Mouse (Mus musculus) limb, embryonic 12.5 days (tissue): Measurements from ENCODE around the gene Hsp90aa1. TPM values are rescaled to one million over a fixed set of nuclear protein-coding genes. Genes with fewer than 3 reads are reported as not detected.
"Not testable (repeated sequence)": the region's sequence is repeated elsewhere in the genome, so short reads cannot be mapped to it uniquely, and the experiment has no call there.

Experiments used
- ATAC-seq: fragments of 200-750 bp; cut with Nextera tagmentation; 2 replicates; pipeline ENCODE4 v1.8.0; 2017; ENCODE audit warnings: low read depth, moderate TSS enrichment; ENCODE audit not compliant: insufficient number of reproducible peaks, insufficient read depth, low FRiP score, low TSS enrichment
- H3K27ac ChIP-seq: fragments of 300-500 bp; sonication (generic); 2 replicates; pipeline ENCODE4 v1.5.1; 2016; ENCODE audit warnings: mild to moderate bottlenecking, moderate library complexity
- H3K27me3 ChIP-seq: fragments of 300-500 bp; sonication (generic); 2 replicates; pipeline ENCODE4 v1.6.1; 2016; ENCODE audit warnings: mild to moderate bottlenecking, moderate library complexity
- H3K36me3 ChIP-seq: fragments of 300-500 bp; sonication (generic); 2 replicates; pipeline ENCODE4 v1.6.1; 2016; ENCODE audit warnings: mild to moderate bottlenecking, moderate library complexity
- H3K4me1 ChIP-seq: fragments of 300-500 bp; sonication (generic); replicated peaks from 2 replicates; pipeline ENCODE4 v1.6.1; 2016
- H3K4me2 ChIP-seq: fragments of 300-500 bp; sonication (generic); 2 replicates; pipeline ENCODE4 v1.6.1; 2016; ENCODE audit warnings: mild to moderate bottlenecking, moderate library complexity
- H3K4me3 ChIP-seq: fragments of 300-500 bp; sonication (generic); replicated peaks from 2 replicates; pipeline ENCODE4 v1.5.1; 2016; ENCODE audit warnings: mild to moderate bottlenecking
- H3K9ac ChIP-seq: fragments of 300-500 bp; sonication (generic); replicated peaks from 2 replicates; pipeline ENCODE4 v1.6.1; 2016; ENCODE audit warnings: mild to moderate bottlenecking, moderate library complexity
- H3K9me3 ChIP-seq: fragments of 300-500 bp; sonication (generic); 2 replicates; pipeline ENCODE4 v1.6.1; 2016; ENCODE audit warnings: mild to moderate bottlenecking, moderate library complexity
- WGBS: fragments of 180-500 bp; shearing (Covaris S2); methylation state at CpG from one replicate; pipeline ENCODE4 v1.1.7; 2016; 5-methylcytosine and 5-hydroxymethylcytosine counted together
- polyA plus RNA-seq: library from polyadenylated mRNA; unstranded; fragments of >200 nt; fragmentation: Nextera tagmentation; extraction: Ambion mirVana; gene quantifications from 2 replicates; pipeline ENCODE4 v1.2.1, GENCODE M21; 2016

The Hsp90aa1 gene
- polyA plus RNA-seq, 1 experiment from 2014 or later: 848 TPM

GRCm38 (mm10) chr12:110698523-110699170 is 3.9 kb downstream of the Hsp90aa1 start:
- WGBS: 43% methylated on average over 15 of the region's 15 CpGs
- H3K4me2 ChIP-seq: no peak overlapping the region; the same call in 1 of the 2 replicates
- H3K9me3 ChIP-seq: no peaks in the 10 kb centered on the region
- peaks cover 13% of the 10 kb centered on the region for H3K4me1 ChIP-seq
- peaks cover 12% of the 10 kb centered on the region for H3K36me3 ChIP-seq
- no peak for ATAC-seq
- no peak overlapping the region for H3K4me3 ChIP-seq
- no peak overlapping the region for H3K9ac ChIP-seq
- H3K27ac ChIP-seq: no peak overlapping the region
- no peaks in the 10 kb centered on the region for H3K27me3 ChIP-seq

DNA sequence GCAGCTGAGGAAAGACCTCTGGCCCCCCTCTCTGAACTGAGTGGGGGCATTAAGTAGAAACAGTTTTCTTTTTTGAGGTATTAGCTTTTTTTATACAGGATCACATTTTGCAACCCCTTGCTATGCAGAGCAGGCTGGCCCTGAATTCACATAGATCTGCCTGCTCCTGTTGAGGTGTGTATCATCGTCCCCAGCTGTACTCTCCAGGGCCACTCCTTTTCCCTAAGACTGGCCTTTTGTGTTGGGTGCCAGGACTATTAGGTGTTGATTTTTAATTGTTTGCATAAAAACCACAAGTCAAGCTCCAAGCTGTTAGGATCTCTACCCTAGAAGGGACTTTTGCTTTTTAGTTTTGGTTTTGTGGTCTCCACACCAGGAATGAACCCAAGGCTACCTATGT is 4.4 kb downstream of the Hsp90aa1 start:
- H3K4me3 ChIP-seq: no peak overlapping the region
- no peak overlapping the region for H3K4me2 ChIP-seq
- H3K36me3 ChIP-seq: peaks cover 17% of the 10 kb centered on the region
- no peak overlapping the region for H3K9ac ChIP-seq
- no peak overlapping the region for H3K27ac ChIP-seq
- H3K9me3 ChIP-seq: no peaks in the 10 kb centered on the region
- 90% methylated on average over 1 of the region's 1 CpGs for WGBS
- no peaks in the 10 kb centered on the region for H3K27me3 ChIP-seq
- no peak for ATAC-seq
- peaks cover 13% of the 10 kb centered on the region for H3K4me1 ChIP-seq

DNA sequence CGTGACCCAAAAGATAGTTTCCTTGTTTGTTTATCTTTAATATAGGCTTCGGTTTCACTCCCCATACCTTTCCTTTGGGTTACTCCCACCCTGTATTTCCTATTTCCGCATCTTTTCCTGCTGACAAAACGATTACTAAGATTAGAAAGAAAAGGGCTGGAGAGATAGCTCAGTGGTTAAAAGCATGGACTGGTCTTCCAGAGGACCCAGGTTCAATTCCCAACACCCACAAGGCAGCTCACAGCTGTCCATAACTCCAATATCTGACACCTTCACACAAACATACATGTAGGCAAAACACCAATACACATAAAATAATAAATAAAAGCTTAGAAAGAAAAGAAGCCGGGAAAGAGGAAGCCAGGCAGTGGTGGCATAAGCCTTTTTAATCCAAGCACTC is 5.1 kb downstream of the Hsp90aa1 start:
- Histone ChIP-seq H3K36me3 (peaks cover 21% of the 10 kb centered on the region), H3K4me3 (no peak overlapping the region), H3K9ac (no peak overlapping the region), H3K27ac (peak overlapping the region; percentile 18; the same call in 1 of the 2 replicates), H3K4me2 (no peak overlapping the region), H3K9me3 (no peaks in the 10 kb centered on the region), H3K4me1 (peaks cover 16% of the 10 kb centered on the region), H3K27me3 (no peaks in the 10 kb centered on the region)
- no peak for ATAC-seq
- 74% methylated on average over 5 of the region's 5 CpGs for WGBS

DNA sequence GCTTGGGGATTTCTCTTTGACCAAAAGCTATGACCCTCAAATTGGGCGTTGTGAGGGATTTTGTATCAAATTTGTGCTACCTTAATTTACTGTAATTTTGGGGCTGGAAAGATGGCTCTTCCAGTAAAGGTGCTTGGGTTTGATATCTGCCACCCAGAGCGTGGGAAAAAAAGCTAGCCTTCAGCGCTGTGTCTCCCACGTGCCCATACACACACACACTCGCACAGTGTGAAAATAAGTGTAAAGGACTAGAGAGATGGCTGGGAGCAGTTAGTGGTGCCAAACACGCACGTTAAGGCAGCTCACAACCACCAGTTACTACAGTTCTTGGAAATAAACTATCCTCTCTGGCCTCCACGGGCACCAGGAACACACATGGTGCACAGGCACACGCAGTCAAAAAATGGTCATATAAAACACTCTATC is 5.5 kb downstream of the Hsp90aa1 start:
- no peaks in the 10 kb centered on the region for H3K9me3 ChIP-seq
- peak overlapping the region; percentile 99 for H3K4me3 ChIP-seq
- 57% methylated on average over 9 of the region's 9 CpGs for WGBS
- no peak for ATAC-seq
- peak overlapping the region; percentile 94 for H3K27ac ChIP-seq
- peaks cover 16% of the 10 kb centered on the region for H3K4me1 ChIP-seq
- H3K36me3 ChIP-seq: peaks cover 25% of the 10 kb centered on the region
- H3K27me3 ChIP-seq: no peaks in the 10 kb centered on the region
- peak overlapping the region; percentile 77 for H3K4me2 ChIP-seq
- H3K9ac ChIP-seq: peak overlapping the region; percentile 98

DNA sequence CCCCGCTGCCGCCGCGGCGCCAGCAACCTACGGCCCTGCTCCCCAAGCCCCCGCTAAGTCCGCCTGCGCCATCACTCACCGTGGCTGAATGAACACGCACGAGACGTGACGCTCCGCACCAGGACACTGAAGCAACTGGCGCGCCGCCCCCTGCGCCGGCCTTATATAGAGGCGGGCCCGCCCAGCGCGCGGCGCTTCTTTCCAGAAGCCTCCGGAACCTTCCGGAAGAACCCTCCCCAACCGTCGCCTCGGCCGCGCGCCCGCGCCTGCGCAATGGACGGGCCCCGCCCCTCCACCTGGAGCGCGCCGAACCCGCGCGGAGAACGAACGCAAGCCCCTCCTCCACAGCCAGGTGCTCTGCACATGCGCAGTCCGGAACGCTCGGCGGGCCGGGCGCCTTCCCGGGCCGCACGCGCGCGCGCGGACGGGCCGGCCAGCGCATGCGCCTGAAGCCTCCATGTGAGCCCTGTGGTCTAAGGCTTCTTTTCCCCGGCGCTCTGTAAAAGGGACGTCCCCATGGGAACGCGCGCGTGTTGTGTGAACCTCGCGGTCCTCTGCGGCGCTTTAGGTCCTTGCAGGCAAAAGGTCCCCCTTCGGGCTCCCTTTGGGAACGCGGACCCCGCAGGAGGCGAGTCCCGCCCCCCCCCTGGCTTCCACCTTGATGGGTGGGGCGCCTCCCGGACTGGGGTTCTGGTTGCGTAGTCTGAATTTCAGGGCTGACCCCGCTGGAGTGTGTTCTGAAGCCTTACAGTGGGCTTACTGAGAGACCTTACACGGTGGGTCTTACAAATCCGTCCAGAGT is 6.2 kb downstream of the Hsp90aa1 start:
- peak overlapping the region; percentile 94 for H3K27ac ChIP-seq
- peaks cover 30% of the 10 kb centered on the region for H3K36me3 ChIP-seq
- peak; percentile 93 for ATAC-seq
- under 1% methylated on average over 88 of the region's 89 CpGs for WGBS
- H3K4me2 ChIP-seq: peak overlapping the region; percentile 77
- no peaks in the 10 kb centered on the region for H3K27me3 ChIP-seq
- H3K4me1 ChIP-seq: peaks cover 16% of the 10 kb centered on the region
- peak overlapping the region; percentile 98 for H3K9ac ChIP-seq
- H3K9me3 ChIP-seq: no peaks in the 10 kb centered on the region
- peak overlapping the region; percentile 99 for H3K4me3 ChIP-seq

DNA sequence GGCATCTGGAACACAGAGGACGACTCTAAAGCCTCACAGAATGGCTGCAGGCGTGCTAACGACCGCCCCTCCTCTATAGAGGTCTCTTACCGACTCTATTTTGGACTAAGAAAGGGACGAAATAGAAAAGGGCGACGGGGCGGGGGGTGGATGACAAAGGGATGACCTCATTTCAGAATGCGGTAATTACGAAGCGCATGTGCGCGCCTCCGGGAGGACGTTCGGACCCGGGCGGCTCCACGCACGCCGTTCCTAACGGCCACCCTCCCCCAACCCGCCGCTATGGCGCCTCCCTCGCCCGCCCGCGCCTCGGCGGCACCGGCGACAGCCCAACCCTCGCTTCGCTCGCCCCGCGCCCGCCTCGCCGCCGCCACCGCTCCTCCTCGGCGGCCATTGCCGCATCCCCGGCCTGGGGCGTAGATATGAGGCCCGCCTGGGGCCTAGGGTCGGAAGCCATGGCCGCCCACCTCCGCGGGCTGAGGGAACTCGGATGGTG is 6.8 kb downstream of the Hsp90aa1 start:
- peaks cover 11% of the 10 kb centered on the region for H3K4me1 ChIP-seq
- H3K27me3 ChIP-seq: no peaks in the 10 kb centered on the region
- peak overlapping the region; percentile 66 for H3K4me2 ChIP-seq
- under 1% methylated on average over 55 of the region's 55 CpGs for WGBS
- peak; percentile 7; the same call in 1 of the 2 replicates for ATAC-seq
- peak overlapping the region; percentile 94 for H3K27ac ChIP-seq
- no peaks in the 10 kb centered on the region for H3K9me3 ChIP-seq
- peak overlapping the region; percentile 99 for H3K4me3 ChIP-seq
- H3K36me3 ChIP-seq: peaks cover 32% of the 10 kb centered on the region
- H3K9ac ChIP-seq: peak overlapping the region; percentile 98

- H3K9me3 ChIP-seq, H3K27ac ChIP-seq, H3K9ac ChIP-seq, H3K27me3 ChIP-seq, H3K4me2 ChIP-seq, H3K4me3 ChIP-seq, ATAC-seq: not testable (repeated sequence)
- Histone ChIP-seq H3K36me3 (peaks cover 56% of the 10 kb centered on the region), H3K4me1 (peaks cover 11% of the 10 kb centered on the region)
- WGBS: 84% methylated on average over 5 of the region's 5 CpGs
Observed at GRCm38 (mm10) chr12:110693378-110693777, 9.2 kb downstream of the Hsp90aa1 start.

- H3K4me2 ChIP-seq: no peak overlapping the region
- no peak overlapping the region for H3K27ac ChIP-seq
- no peaks in the 10 kb centered on the region for H3K9me3 ChIP-seq
- peaks cover 11% of the 10 kb centered on the region for H3K4me1 ChIP-seq
- H3K4me3 ChIP-seq: no peak overlapping the region
- H3K27me3 ChIP-seq: no peaks in the 10 kb centered on the region
- peaks cover 79% of the 10 kb centered on the region for H3K36me3 ChIP-seq
- no peak overlapping the region for H3K9ac ChIP-seq
- WGBS: 86% methylated on average over 6 of the region's 6 CpGs
- no peak for ATAC-seq
Observed at GRCm38 (mm10) chr12:110689919-110690643, 12.4 kb downstream of the Hsp90aa1 start.

DNA sequence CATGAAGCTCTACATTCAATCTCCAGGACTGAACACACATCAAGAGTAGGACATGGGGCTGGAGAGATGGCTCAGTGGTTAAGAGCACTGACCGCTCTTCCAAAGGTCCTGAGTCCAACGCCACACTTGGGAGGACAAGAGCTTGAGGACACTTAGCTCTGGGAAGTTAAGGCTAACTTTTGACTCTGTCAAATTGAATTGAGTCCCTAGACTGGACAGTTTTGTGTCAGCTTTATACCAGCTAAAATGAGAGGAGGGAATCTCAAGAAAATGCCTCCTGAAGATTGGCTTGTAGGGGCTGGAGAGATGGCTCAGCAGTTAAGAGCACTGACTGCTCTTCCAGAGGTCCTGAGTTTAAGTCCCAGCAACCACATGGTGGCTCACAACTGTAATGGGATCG is 13.6 kb downstream of the Hsp90aa1 start:
- not testable (repeated sequence) for H3K4me3 ChIP-seq, H3K9me3 ChIP-seq, H3K4me1 ChIP-seq, H3K27ac ChIP-seq, H3K4me2 ChIP-seq, H3K27me3 ChIP-seq, ATAC-seq, H3K9ac ChIP-seq
- peaks cover 70% of the 10 kb centered on the region for H3K36me3 ChIP-seq
- WGBS: 91% methylated on average over 3 of the region's 3 CpGs

- H3K4me3 ChIP-seq: no peak overlapping the region
- H3K4me1 ChIP-seq: 0 out of 2 replicates have a peak, but pooled peaks cover 3% of the 10 kb centered on the region
- ATAC-seq: no peak
- H3K9ac ChIP-seq: no peak overlapping the region
- H3K27me3 ChIP-seq: no peaks in the 10 kb centered on the region
- H3K36me3 ChIP-seq: peaks cover 63% of the 10 kb centered on the region
- no peak overlapping the region for H3K27ac ChIP-seq
- WGBS: 76% methylated on average over 12 of the region's 12 CpGs
- no peaks in the 10 kb centered on the region for H3K9me3 ChIP-seq
- H3K4me2 ChIP-seq: no peak overlapping the region
Observed at GRCm38 (mm10) chr12:110687894-110688734, 14.4 kb downstream of the Hsp90aa1 start.
